Mouse (Mus musculus) hindbrain, embryonic 16.5 days (tissue): ENCODE results near the gene Unc5b. TPM values are rescaled to one million over a fixed set of nuclear protein-coding genes. Genes with fewer than 3 reads are reported as not detected.
A peak's percentile ranks its signal among the peaks of the same experiment; 100 is the strongest.
"Not testable (repeated sequence)": the region's sequence is repeated elsewhere in the genome, so short reads cannot be mapped to it uniquely, and the experiment has no call there.

ENCODE experiments used
- ATAC-seq: fragments of 200-750 bp; cut with Nextera tagmentation; 2 replicates; pipeline ENCODE4 v1.8.0; 2017; ENCODE audit warnings: moderate TSS enrichment, moderate library complexity
- H3K27ac ChIP-seq: fragments of 300-500 bp; sonication (generic); 2 replicates; pipeline ENCODE4 v1.5.1; 2014; ENCODE audit warnings: low read depth, mild to moderate bottlenecking, control low read depth, low read length, moderate library complexity
- H3K27me3 ChIP-seq: fragments of 300-500 bp; sonication (generic); replicated peaks from 2 replicates; pipeline ENCODE4 v1.6.1; 2014; ENCODE audit warnings: low read length; ENCODE audit not compliant: control insufficient read depth, insufficient read depth
- H3K36me3 ChIP-seq: fragments of 300-500 bp; sonication (generic); 2 replicates; pipeline ENCODE4 v1.6.1; 2014; ENCODE audit warnings: mild to moderate bottlenecking, low read length, moderate library complexity, mixed read lengths; ENCODE audit not compliant: control insufficient read depth, insufficient read depth
- H3K4me1 ChIP-seq: fragments of 300-500 bp; sonication (generic); 2 replicates; pipeline ENCODE4 v1.6.1; 2014; ENCODE audit warnings: low read depth, low read length; ENCODE audit not compliant: control insufficient read depth, insufficient read depth
- H3K4me2 ChIP-seq: fragments of 300-500 bp; sonication (generic); 2 replicates; pipeline ENCODE4 v1.6.1; 2014; ENCODE audit warnings: mild to moderate bottlenecking, low read length, control low read depth, moderate library complexity
- H3K4me3 ChIP-seq: fragments of 300-500 bp; sonication (generic); 2 replicates; pipeline ENCODE4 v1.5.1; 2014; ENCODE audit warnings: mild to moderate bottlenecking, low read length, control low read depth, moderate library complexity
- H3K9ac ChIP-seq: fragments of 300-500 bp; sonication (generic); 2 replicates; pipeline ENCODE4 v1.6.1; 2014; ENCODE audit warnings: low read depth, mild to moderate bottlenecking, control low read depth, low read length, moderate library complexity
- H3K9me3 ChIP-seq: fragments of 300-500 bp; sonication (generic); 2 replicates; pipeline ENCODE4 v1.6.1; 2014; ENCODE audit warnings: mild to moderate bottlenecking, low read length, moderate library complexity; ENCODE audit not compliant: control insufficient read depth
- WGBS: fragments of 180-500 bp; shearing (Covaris S2); extraction: QIAGEN DNeasy Blood & Tissue Kit; methylation state at CpG from one replicate; pipeline ENCODE4 v1.1.7; 2014; 5-methylcytosine and 5-hydroxymethylcytosine counted together
- polyA plus RNA-seq: library from polyadenylated mRNA; unstranded; fragments of >200 nt; fragmentation: Nextera tagmentation; extraction: Ambion mirVana; gene quantifications from 2 replicates; pipeline ENCODE4 v1.2.1, GENCODE M21; 2015

Gene Unc5b
- 2.6 and 3.1 TPM in 2 replicates for polyA plus RNA-seq

DNA sequence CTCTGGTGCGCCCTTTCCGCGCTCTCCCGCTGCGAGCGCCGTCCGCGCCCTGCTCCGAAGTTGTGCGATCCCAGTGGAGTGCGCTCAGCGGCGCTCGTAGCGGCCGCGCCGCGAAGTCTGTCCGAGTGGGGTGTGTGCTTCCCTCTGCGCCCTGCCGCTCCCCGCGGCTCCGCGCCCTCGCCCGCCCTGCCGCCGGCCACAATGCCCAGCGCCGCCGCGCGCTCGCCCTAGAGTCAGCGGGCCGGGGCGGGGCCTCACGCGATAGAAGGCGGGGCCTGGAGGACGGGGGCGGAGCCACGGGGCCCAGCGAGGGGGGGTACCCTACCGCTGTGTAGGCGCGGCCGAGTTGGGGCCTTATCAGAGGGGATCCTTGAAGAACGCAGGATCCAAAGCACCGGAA lies at the start of gene Unc5b:
Unc5b (minus strand) TSS at position 203 of the 400 bp plus-strand sequence.
- peak; percentile 94 for ATAC-seq
- H3K4me3 ChIP-seq: peak within 1 kb of the TSS; percentile 66
- H3K27me3 ChIP-seq: peaks cover 38% of the 10 kb centered on the region
- H3K4me2 ChIP-seq: peak within 1 kb of the TSS; percentile 94
- WGBS: under 1% methylated on average over 50 of the region's 53 CpGs
- H3K36me3 ChIP-seq: no peaks in the 10 kb centered on the region
- peak within 1 kb of the TSS; percentile 27; the same call in 1 of the 2 replicates for H3K27ac ChIP-seq
- peaks cover 26% of the 10 kb centered on the region for H3K4me1 ChIP-seq
- H3K9me3 ChIP-seq: no peaks in the 10 kb centered on the region
- peak within 1 kb of the TSS; percentile 70 for H3K9ac ChIP-seq

DNA sequence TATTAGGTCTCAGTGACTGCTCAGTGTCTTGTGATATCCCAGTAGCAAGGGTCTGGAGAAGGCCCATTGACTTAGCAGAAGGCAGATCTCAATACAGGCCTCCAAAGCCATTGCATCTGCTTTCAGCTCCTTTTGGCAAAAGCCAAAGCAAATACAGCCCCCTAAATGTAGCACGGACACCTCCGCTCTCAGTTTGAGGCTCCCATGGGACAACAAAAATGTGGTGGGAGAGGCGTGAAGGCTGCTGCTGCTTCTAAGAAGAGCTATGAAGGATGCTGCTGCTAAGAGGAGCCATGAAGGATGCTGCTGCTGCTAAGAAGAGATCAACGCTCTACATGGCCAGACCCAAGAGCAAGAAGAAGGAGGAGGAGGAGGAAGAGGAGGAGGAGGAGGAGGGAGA lies 48.4 kb upstream of the Unc5b start:
- Histone ChIP-seq H3K9me3 (no peaks in the 10 kb centered on the region), H3K27me3 (no peaks in the 10 kb centered on the region), H3K4me2 (no peak overlapping the region), H3K36me3 (no peaks in the 10 kb centered on the region), H3K4me1 (no peaks in the 10 kb centered on the region), H3K4me3 (no peak overlapping the region), H3K27ac (no peak overlapping the region), H3K9ac (no peak overlapping the region)
- WGBS: 89% methylated on average over 4 of the region's 4 CpGs
- no peak for ATAC-seq

DNA sequence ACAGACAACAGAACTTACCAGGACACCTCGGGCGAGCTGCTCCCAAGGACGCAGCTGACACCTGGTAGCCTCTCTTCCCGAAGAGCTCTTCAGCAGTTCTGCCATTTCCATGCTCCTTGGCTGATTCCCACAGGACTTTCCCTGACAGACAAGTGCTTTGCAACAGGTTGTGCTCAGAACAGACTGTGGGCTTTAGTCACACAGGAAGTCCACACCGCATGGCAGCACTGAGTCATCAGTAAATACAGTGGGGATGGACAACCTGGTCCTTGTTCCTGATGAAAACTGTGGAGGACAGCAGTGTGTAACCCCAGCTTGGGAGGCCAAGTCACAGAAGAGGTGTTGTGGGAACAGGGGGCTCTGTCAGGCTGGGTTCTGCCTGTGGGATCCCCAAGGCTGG lies 45.7 kb upstream of the Unc5b start:
- no peaks in the 10 kb centered on the region for H3K9me3 ChIP-seq
- no peak for ATAC-seq
- WGBS: 86% methylated on average over 5 of the region's 5 CpGs
- no peak overlapping the region for H3K4me3 ChIP-seq
- no peaks in the 10 kb centered on the region for H3K36me3 ChIP-seq
- H3K27me3 ChIP-seq: no peaks in the 10 kb centered on the region
- no peak overlapping the region for H3K4me2 ChIP-seq
- no peaks in the 10 kb centered on the region for H3K4me1 ChIP-seq
- no peak overlapping the region for H3K27ac ChIP-seq
- H3K9ac ChIP-seq: no peak overlapping the region

DNA sequence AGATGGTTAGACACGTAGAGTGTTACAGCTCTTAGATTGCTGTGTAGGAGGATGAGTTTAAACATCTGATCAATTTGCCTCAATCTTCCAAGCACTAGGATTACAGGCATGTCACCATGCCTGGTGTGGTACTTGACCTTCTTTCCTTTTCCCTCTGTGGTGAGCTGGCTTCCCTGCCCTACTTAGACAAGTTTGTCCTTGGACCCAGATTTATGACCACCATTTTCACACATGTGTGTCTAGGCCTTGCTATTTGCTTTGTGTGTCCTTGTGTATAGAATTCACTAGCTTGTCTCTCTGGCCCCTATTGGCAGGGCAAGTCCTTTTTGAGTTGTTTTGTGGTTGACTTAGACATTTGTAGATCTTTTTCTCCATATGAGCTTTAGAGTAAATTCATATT lies 43.6 kb upstream of the Unc5b start:
- Histone ChIP-seq H3K4me2 (no peak overlapping the region), H3K27me3 (no peaks in the 10 kb centered on the region), H3K36me3 (no peaks in the 10 kb centered on the region), H3K9ac (no peak overlapping the region), H3K9me3 (no peaks in the 10 kb centered on the region), H3K27ac (no peak overlapping the region), H3K4me3 (no peak overlapping the region), H3K4me1 (no peaks in the 10 kb centered on the region)
- 88% methylated on average over 1 of the region's 1 CpGs for WGBS
- ATAC-seq: no peak

DNA sequence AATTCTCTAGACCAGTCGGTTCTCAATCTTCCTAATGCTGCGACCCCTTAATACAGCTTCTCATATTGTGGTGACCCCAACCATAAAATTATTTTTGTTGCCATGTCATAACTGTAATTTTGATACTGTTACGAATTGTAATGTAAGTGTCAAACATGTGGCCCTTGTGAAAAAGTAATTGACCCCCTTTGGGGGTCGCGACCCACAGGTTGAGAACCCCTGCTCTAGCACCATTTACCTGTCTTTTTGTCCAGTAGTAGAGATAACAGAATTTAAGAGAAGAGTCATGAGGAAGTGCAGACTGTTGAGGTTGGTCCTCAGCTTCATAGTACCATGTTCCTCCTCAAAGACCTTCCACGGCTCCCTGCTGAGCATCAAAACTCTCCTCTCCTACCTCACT lies 31.9 kb upstream of the Unc5b start:
- Histone ChIP-seq H3K27ac (no peak overlapping the region), H3K4me1 (no peaks in the 10 kb centered on the region), H3K27me3 (no peaks in the 10 kb centered on the region), H3K9me3 (no peaks in the 10 kb centered on the region), H3K4me3 (no peak overlapping the region), H3K36me3 (no peaks in the 10 kb centered on the region), H3K9ac (no peak overlapping the region), H3K4me2 (no peak overlapping the region)
- WGBS: 82% methylated on average over 6 of the region's 6 CpGs
- no peak for ATAC-seq

DNA sequence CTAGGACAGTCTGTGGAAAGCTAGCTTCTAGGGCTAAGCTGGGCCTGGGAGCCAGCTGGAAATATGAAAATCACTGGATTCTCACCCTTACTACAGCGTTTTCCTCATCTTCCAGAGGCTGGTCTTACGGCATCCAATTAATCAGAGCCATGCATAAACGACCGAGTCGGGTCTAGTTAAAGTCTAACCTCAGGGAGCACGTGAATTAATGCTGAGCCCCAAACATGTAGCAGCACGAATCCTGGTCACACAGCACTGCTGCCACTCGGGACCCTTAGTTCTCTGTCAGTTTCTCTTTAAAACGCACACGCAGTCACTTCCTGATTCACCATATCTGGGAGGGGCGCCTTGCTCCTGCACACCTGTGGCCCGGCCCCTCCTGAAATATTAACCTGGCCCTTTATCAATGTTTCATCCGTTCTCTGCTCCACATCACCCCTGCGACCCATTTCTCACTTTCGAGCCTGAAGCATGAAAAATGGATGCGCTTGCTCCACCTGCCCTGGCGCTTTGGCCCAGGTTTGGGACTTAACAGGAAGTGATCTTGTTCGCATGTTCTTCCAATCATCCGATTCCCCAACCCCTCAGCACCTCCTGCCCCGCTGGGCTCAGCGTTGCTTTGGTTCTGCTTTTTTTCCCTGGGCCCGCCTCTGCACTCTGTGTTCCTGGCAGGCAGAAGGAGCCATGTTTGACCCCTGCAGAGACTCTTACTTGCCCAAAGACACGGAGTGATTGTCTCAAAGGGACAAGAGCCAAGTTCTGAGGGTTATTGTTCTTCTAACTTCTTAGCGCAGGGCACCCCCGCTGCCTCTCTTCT lies 31.3 kb upstream of the Unc5b start:
- 57% methylated on average over 25 of the region's 25 CpGs for WGBS
- no peak overlapping the region for H3K4me3 ChIP-seq
- H3K9ac ChIP-seq: no peak overlapping the region
- H3K36me3 ChIP-seq: no peaks in the 10 kb centered on the region
- H3K27me3 ChIP-seq: no peaks in the 10 kb centered on the region
- no peaks in the 10 kb centered on the region for H3K4me1 ChIP-seq
- H3K9me3 ChIP-seq: no peaks in the 10 kb centered on the region
- H3K27ac ChIP-seq: no peak overlapping the region
- no peak overlapping the region for H3K4me2 ChIP-seq
- ATAC-seq: no peak

DNA sequence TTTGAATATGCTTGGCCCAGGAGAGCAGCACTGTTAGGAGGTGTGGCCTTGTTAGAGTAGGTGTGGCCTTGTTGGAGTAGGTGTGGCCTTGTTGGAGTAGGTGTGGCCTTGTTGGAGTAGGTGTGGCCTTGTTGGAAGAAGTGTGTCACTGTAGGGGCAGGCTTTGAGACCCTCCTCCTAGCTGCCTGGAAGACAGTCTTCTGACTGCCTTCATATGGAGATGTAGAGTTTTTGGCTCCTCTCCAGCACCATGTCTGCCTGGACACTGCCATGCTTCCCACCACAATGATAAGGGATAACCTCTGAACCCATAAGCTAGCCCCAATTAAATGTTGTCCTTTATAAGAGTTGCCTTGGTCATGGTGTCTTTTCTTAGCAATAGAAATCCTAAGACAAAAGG lies 13.9 kb upstream of the Unc5b start:
- H3K9me3 ChIP-seq, H3K4me1 ChIP-seq, H3K4me3 ChIP-seq, H3K36me3 ChIP-seq, ATAC-seq, H3K27ac ChIP-seq, H3K27me3 ChIP-seq, H3K4me2 ChIP-seq, H3K9ac ChIP-seq: not testable (repeated sequence)

DNA sequence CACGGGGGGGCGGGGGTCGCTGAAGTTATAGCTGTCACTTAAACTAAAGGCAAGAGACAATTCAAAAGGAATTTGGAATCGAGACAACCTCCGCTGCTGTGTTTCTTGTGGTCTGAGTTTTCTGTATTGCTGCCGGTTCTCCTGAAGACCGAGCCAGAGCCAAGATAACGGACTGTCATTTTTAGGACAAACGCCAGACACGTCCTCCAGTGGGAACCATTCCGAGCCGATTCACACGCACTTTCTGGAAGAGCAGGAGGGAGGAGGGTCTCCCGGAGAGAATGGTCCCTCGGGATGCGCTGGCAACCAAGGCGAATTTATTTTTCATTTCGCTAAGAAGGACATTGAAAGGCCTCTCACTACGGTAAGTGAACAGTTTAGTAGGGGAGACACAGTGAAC lies 7.4 kb upstream of the Unc5b start:
- H3K4me1 ChIP-seq: peaks cover 3% of the 10 kb centered on the region; the same call in 1 of the 2 replicates
- peak overlapping the region; percentile 24 for H3K4me2 ChIP-seq
- H3K4me3 ChIP-seq: no peak overlapping the region
- 36% methylated on average over 19 of the region's 19 CpGs for WGBS
- peaks cover 4% of the 10 kb centered on the region; the same call in 1 of the 2 replicates for H3K27me3 ChIP-seq
- no peak for ATAC-seq
- H3K9me3 ChIP-seq: no peaks in the 10 kb centered on the region
- H3K27ac ChIP-seq: no peak overlapping the region
- no peak overlapping the region for H3K9ac ChIP-seq
- H3K36me3 ChIP-seq: no peaks in the 10 kb centered on the region

DNA sequence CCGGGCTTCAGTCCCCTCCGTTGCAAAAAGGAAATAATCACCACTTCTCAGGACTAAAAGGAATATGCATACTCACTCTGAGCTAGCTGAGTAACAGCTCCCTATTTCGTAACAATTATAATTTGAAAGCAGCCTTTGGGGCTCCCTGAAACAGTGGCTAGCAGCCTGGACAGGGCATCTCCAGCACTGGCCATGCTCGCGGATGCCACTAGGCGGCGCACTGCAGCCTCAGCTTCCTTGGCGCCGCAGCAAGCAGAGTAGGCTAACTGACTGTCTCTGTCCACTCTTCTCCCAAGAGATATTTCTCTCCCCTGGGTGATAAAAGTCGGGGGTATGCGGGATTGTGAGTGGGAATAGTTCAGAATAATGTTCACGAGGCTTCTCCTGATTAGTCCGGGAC lies 3.6 kb upstream of the Unc5b start:
- no peak overlapping the region for H3K4me2 ChIP-seq
- no peak for ATAC-seq
- H3K36me3 ChIP-seq: no peaks in the 10 kb centered on the region
- H3K4me1 ChIP-seq: peaks cover 14% of the 10 kb centered on the region
- H3K4me3 ChIP-seq: no peak overlapping the region
- no peaks in the 10 kb centered on the region for H3K9me3 ChIP-seq
- peaks cover 27% of the 10 kb centered on the region for H3K27me3 ChIP-seq
- no peak overlapping the region for H3K9ac ChIP-seq
- 4% methylated on average over 13 of the region's 13 CpGs for WGBS
- H3K27ac ChIP-seq: no peak overlapping the region
